Mouse (Mus musculus) kidney, adult 2 months (tissue): Measurements from ENCODE around the gene Cacna1b.

Source experiments
- CTCF ChIP-seq: fragments of 200-500 bp; conservative IDR thresholded peaks from 2 replicates; pipeline ENCODE4 v1.5.1; 2011; ENCODE audit warnings: low read depth, mild to moderate bottlenecking, control low read depth, low read length, moderate library complexity, mixed read lengths; ENCODE audit not compliant: insufficient read depth, insufficient read length
- POLR2A ChIP-seq: fragments of 200-500 bp; IDR thresholded peaks from one replicate; pipeline ENCODE4 v1.6.1; 2011; ENCODE audit warnings: low read depth, low read length, control low read depth

GRCm38 (mm10) chr2:24617141-24617540, 145.8 kb downstream of the Cacna1b start:
- TF ChIP-seq POLR2A (no peak), CTCF (no peak)
